Mouse (Mus musculus): Measurements from ENCODE around the gene Gm49661. TPM values are rescaled to one million over a fixed set of nuclear protein-coding genes. Genes with fewer than 3 reads are reported as not detected.

Gene Gm49661
- polyA plus RNA-seq, 1 experiment = 477 TPM

DNA sequence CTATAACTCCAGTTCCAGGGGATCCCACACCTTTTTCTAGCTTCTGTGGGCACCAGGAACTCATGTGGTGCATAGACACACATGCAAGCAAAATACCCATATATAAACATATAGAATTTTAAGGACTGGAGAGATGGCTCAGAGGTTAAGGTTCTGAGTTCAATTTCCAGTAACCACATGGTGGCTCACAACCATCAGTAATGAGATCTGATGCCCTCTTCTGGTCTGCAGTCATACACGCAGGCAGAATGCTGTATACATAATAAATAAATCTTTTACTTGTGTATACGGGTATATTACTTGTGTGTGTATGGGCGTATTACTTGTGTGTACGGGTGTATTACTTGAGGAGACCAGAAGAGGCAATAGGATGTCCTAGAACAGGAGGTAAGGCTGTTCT, 5.3 kb downstream of the Gm49661 start:
- TF ChIP-seq POLR2A (IDR thresholded peaks at IDR 0.05; ENCODE audit: control insufficient read depth, low read depth, low read length) (no peak), CTCF (IDR thresholded peaks at IDR 0.05; ENCODE audit: control insufficient read depth, insufficient read depth, insufficient replicate concordance, low read depth, low read length) (no peak)
- H3K4me3 ChIP-seq (ENCODE audit: control insufficient read depth, low read depth, low read length) = no peak overlapping the region
- H3K27ac ChIP-seq (ENCODE audit: control insufficient read depth, insufficient read depth, low read depth, low read length) = no peak overlapping the region
- no peaks in the 10 kb centered on the region for H3K27me3 ChIP-seq (ENCODE audit: control insufficient read depth, insufficient read depth, low read length)
- H3K36me3 ChIP-seq (ENCODE audit: control insufficient read depth, insufficient read depth, low read length) = peaks cover 2% of the 10 kb centered on the region; the same call in 1 of the 2 replicates
- H3K4me1 ChIP-seq (ENCODE audit: control insufficient read depth, insufficient read depth, low read length) = peaks cover 26% of the 10 kb centered on the region

DNA sequence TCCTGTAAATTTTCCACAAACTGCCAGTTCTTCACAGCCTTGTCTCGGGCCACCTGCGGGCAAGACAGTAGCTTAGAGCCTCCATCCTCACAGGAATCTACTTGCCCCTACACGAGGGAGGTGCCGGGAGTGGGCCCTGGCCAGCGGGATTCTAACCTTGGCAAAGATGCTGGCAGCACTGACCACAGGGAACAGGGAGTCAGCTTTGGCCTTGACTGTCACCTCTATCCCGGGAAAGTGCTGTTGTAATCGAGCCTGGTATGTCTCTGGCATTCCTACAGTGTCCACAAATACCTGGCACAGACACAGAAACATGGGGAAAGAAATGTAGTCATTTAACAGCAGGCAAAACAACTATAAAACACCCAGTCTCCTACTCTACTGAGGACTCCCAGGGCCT, 9.4 kb downstream of the Gm49661 start:
- Histone ChIP-seq H3K36me3 (ENCODE audit: control insufficient read depth, insufficient read depth, low read length) (peaks cover 2% of the 10 kb centered on the region; the same call in 1 of the 2 replicates), H3K27me3 (ENCODE audit: control insufficient read depth, insufficient read depth, low read length) (no peaks in the 10 kb centered on the region), H3K27ac (ENCODE audit: control insufficient read depth, insufficient read depth, low read depth, low read length) (no peak overlapping the region), H3K4me1 (ENCODE audit: control insufficient read depth, insufficient read depth, low read length) (no peaks in the 10 kb centered on the region; the same call in 1 of the 2 replicates), H3K4me3 (ENCODE audit: control insufficient read depth, low read depth, low read length) (no peak overlapping the region)
- TF ChIP-seq POLR2A (IDR thresholded peaks at IDR 0.05; ENCODE audit: control insufficient read depth, low read depth, low read length) (no peak), CTCF (IDR thresholded peaks at IDR 0.05; ENCODE audit: control insufficient read depth, insufficient read depth, insufficient replicate concordance, low read depth, low read length) (no peak)

DNA sequence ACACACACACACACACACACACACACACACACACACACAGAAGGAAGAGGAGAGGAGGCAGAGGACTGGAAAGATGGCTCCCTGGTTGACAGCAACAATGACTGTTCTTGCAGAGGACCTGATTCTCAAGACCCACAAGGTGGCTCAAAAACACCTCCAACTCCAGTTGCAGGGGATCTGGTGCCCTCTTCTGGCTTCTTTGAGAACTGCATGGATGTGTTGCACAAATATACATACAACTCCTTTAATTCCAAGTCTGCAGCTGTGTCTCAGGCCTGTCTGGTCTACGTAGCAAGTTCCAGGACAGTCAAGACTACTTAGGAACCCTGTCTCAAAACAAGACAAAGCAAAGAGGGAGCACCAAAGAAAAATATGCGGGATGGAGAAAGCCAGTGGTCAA, 12.5 kb downstream of the Gm49661 start:
- TF ChIP-seq POLR2A (IDR thresholded peaks at IDR 0.05; ENCODE audit: control insufficient read depth, low read depth, low read length) (no peak), CTCF (IDR thresholded peaks at IDR 0.05; ENCODE audit: control insufficient read depth, insufficient read depth, insufficient replicate concordance, low read depth, low read length) (peak; percentile 19; the same call in 1 of the 2 replicates)
- no peaks in the 10 kb centered on the region for H3K27me3 ChIP-seq (ENCODE audit: control insufficient read depth, insufficient read depth, low read length)
- H3K4me1 ChIP-seq (ENCODE audit: control insufficient read depth, insufficient read depth, low read length) = peaks cover 6% of the 10 kb centered on the region
- no peak overlapping the region for H3K4me3 ChIP-seq (ENCODE audit: control insufficient read depth, low read depth, low read length)
- no peaks in the 10 kb centered on the region; the same call in 1 of the 2 replicates for H3K36me3 ChIP-seq (ENCODE audit: control insufficient read depth, insufficient read depth, low read length)
- no peak overlapping the region for H3K27ac ChIP-seq (ENCODE audit: control insufficient read depth, insufficient read depth, low read depth, low read length)

DNA sequence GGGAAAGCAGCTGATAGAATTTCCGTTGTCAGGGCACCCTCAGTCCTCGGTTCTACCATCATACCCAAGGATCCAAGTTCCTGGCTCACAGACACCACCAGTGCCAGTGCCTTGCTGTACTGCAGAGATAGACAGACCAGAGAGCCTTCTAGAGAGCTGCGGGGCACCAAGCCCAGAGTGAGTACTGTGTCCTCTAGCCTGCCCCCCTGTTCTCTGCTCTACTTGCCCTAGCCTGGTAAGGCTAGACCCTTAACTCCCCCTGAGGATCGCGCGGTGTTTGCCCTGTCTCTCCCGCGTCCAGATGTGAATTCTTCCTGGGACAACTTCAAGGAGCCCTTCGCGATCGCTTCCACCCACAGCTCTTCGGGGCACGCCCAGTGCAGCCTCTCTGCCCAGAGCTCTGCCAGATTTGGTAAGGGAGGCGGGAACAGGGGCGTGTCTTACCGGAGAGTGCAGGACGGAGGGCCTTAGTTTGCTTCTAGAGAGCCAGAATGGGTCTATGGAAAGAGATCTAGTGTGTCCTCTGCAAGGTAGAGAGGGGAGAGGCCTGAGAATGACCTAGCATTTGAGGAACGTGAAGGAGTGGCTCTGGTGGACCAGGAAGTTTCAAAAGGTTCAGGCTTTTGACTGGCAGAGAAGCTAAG, 16.5 kb downstream of the Gm49661 start:
- H3K27ac ChIP-seq (ENCODE audit: control insufficient read depth, insufficient read depth, low read depth, low read length) = no peak overlapping the region
- peaks cover 6% of the 10 kb centered on the region for H3K4me1 ChIP-seq (ENCODE audit: control insufficient read depth, insufficient read depth, low read length)
- no peaks in the 10 kb centered on the region for H3K36me3 ChIP-seq (ENCODE audit: control insufficient read depth, insufficient read depth, low read length)
- H3K27me3 ChIP-seq (ENCODE audit: control insufficient read depth, insufficient read depth, low read length) = no peaks in the 10 kb centered on the region
- H3K4me3 ChIP-seq (ENCODE audit: control insufficient read depth, low read depth, low read length) = no peak overlapping the region
- TF ChIP-seq CTCF (IDR thresholded peaks at IDR 0.05; ENCODE audit: control insufficient read depth, insufficient read depth, insufficient replicate concordance, low read depth, low read length) = no peak
- no peak for TF ChIP-seq POLR2A (IDR thresholded peaks at IDR 0.05; ENCODE audit: control insufficient read depth, low read depth, low read length)

DNA sequence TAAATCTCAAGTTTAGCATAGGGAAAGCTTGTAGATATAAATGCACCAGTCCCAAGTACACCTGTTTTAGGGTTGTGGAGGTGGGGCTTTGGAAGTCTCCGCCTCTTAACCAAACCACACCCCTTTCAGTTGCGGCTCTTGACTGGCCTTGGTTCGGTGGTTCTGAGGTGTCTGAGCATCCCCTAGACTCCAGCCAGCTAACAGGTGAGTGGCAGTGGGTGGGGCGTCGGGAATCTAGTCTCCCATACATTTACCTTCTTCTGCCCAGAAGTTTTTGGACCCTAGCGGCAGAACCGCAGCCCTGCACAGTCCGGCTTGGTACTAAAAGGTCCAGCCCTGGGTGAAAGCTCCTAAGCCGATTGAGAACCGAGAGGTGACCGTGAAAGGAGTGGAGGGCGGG, 19.5 kb downstream of the Gm49661 start:
- no peaks in the 10 kb centered on the region; the same call in 1 of the 2 replicates for H3K27me3 ChIP-seq (ENCODE audit: control insufficient read depth, insufficient read depth, low read length)
- TF ChIP-seq POLR2A (IDR thresholded peaks at IDR 0.05; ENCODE audit: control insufficient read depth, low read depth, low read length) (no peak), CTCF (IDR thresholded peaks at IDR 0.05; ENCODE audit: control insufficient read depth, insufficient read depth, insufficient replicate concordance, low read depth, low read length) (no peak)

DNA sequence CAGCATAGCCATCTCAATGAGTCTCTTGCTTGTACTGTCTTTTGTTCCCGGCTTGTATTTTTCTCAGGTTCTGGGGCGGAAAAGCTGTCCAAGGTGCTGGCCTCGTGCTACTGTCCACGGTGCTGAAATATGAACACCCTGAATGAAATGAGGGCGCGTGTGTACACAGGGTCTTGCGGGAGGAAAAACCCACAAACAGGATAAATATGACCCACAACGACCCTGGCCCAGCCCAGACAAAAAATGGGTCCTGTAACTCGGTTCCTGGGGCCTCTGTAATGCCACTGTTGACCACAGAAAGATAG, 22.0 kb downstream of the Gm49661 start:
- Histone ChIP-seq H3K27ac (ENCODE audit: control insufficient read depth, insufficient read depth, low read depth, low read length) (no peak overlapping the region), H3K4me1 (ENCODE audit: control insufficient read depth, insufficient read depth, low read length) (peaks cover 24% of the 10 kb centered on the region), H3K4me3 (ENCODE audit: control insufficient read depth, low read depth, low read length) (no peak overlapping the region), H3K27me3 (ENCODE audit: control insufficient read depth, insufficient read depth, low read length) (peaks cover 2% of the 10 kb centered on the region; the same call in 1 of the 2 replicates), H3K36me3 (ENCODE audit: control insufficient read depth, insufficient read depth, low read length) (no peaks in the 10 kb centered on the region)
- TF ChIP-seq POLR2A (IDR thresholded peaks at IDR 0.05; ENCODE audit: control insufficient read depth, low read depth, low read length) (0 out of 2 replicates have a peak, but pooled peaks have one; percentile 9), CTCF (IDR thresholded peaks at IDR 0.05; ENCODE audit: control insufficient read depth, insufficient read depth, insufficient replicate concordance, low read depth, low read length) (no peak)

More for the DNA sequence above, 19.5 kb downstream of the Gm49661 start:
- Histone ChIP-seq H3K36me3 (ENCODE audit: control insufficient read depth, insufficient read depth, low read length) (no peaks in the 10 kb centered on the region), H3K27ac (ENCODE audit: control insufficient read depth, insufficient read depth, low read depth, low read length) (no peak overlapping the region), H3K4me1 (ENCODE audit: control insufficient read depth, insufficient read depth, low read length) (peaks cover 17% of the 10 kb centered on the region), H3K4me3 (ENCODE audit: control insufficient read depth, low read depth, low read length) (no peak overlapping the region)

DNA sequence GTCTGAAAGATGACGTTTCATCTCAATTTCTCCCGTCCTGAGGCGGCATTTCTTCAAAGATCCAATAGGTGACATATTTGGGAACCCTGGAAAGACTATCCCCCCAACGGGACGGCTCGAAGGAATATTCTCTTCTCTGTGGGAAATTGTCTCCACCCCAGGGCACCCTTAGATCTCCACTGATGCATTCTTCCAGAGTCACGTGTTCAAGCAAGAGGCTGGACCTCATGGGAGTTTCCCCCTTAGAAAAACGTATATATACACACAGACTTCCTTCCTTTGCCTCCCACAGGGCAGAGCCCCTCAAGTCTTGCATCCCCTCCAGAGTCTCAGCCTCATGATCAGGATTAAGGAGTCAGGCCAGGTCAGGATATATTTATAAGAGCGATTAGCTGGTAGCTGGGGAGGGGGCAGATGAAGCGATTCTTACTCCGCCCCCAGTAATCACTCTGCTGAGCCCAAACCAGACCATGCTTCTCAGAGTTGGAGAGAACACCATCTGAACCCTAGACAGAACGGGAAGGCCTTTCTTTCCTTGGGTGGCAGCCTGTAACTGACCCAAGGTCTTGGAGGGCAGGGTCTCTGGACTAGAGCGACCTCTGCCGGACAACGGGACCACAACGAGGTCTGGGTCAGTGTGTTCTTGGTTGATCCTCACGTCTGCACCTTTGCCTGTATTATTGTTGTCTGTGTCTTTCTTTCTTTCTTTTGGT, 22.5 kb downstream of the Gm49661 start, which contains the start of gene Rtbdn:
TSS of gene Rtbdn (plus strand) at position 464 of the 713 bp plus-strand sequence.
- peaks cover 2% of the 10 kb centered on the region; the same call in 1 of the 2 replicates for H3K27me3 ChIP-seq (ENCODE audit: control insufficient read depth, insufficient read depth, low read length)
- peak within 1 kb of the TSS; percentile 15 for H3K4me3 ChIP-seq (ENCODE audit: control insufficient read depth, low read depth, low read length)
- H3K36me3 ChIP-seq (ENCODE audit: control insufficient read depth, insufficient read depth, low read length) = no peaks in the 10 kb centered on the region
- peaks cover 24% of the 10 kb centered on the region for H3K4me1 ChIP-seq (ENCODE audit: control insufficient read depth, insufficient read depth, low read length)
- TF ChIP-seq CTCF (IDR thresholded peaks at IDR 0.05; ENCODE audit: control insufficient read depth, insufficient read depth, insufficient replicate concordance, low read depth, low read length) (peak; percentile 50; the same call in 1 of the 2 replicates), POLR2A (IDR thresholded peaks at IDR 0.05; ENCODE audit: control insufficient read depth, low read depth, low read length) (no peak)
- H3K27ac ChIP-seq (ENCODE audit: control insufficient read depth, insufficient read depth, low read depth, low read length) = no peak within 1 kb of the TSS
